Mouse (Mus musculus): ENCODE measurements around the gene Psma5. TPM values are rescaled to one million over a fixed set of nuclear protein-coding genes. Genes with fewer than 3 reads are reported as not detected.
"Not testable (repeated sequence)": the region's sequence is repeated elsewhere in the genome, so short reads cannot be mapped to it uniquely, and the experiment has no call there.

Psma5 gene
- polyA plus RNA-seq, 1 experiment from 2014 or later: 260 TPM

DNA sequence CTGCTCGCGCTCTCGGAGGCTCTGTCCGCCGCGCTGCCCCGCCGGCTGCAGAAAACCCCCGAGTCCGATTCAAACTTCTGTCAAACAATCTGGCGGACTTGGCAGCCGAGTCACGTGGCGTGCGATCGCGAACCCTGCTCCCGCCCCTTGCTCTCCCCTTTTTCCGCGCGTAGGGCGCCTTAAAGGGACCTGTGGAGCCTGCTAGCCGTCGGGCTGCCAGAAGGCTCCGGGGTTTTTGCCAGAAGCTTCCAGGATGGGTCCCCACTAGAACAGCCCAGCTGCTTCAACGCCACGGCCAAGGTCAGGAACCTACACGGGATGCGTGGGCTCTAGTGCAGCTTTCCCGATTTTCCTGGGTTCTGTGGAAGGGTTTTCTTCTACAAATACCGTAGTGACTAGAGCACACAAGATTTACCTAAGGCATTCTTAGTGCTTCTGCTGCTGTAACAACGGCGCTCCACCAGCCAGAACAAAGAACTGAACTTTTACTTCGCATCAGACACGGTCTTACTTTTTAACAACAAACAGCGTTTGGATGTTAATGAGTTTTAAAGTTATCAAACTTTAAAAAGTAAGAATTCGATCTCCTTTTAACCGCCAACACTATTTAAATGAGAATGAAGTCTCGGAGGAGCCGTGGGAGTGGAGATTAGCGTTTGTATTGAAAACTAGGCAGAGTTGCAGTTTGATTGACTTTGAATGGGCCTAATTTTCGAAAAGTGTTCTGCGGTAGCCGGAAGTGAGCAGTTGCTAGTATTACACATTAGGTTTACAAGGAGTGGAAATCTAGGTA, 30.0 kb upstream of the Psma5 start, which contains the start of gene Sypl2:
Gene Sypl2, minus strand, starts transcription at position 91 of the 793 bp plus-strand sequence.
- H3K27ac ChIP-seq (replicated peaks): no peak within 1 kb of the TSS
- WGBS: 1% methylated on average over 44 of the region's 44 CpGs
- peak within 1 kb of the TSS; percentile 75 for H3K4me2 ChIP-seq (replicated peaks)
- H3K4me3 ChIP-seq: peak within 1 kb of the TSS; percentile 44
- no peaks in the 10 kb centered on the region for H3K9me3 ChIP-seq
- peaks cover 19% of the 10 kb centered on the region for H3K4me1 ChIP-seq
- ATAC-seq (replicated peaks): peak; percentile 58
- H3K27me3 ChIP-seq: peaks cover 36% of the 10 kb centered on the region
- no peaks in the 10 kb centered on the region for H3K36me3 ChIP-seq
- H3K9ac ChIP-seq (replicated peaks): peak within 1 kb of the TSS; percentile 35

DNA sequence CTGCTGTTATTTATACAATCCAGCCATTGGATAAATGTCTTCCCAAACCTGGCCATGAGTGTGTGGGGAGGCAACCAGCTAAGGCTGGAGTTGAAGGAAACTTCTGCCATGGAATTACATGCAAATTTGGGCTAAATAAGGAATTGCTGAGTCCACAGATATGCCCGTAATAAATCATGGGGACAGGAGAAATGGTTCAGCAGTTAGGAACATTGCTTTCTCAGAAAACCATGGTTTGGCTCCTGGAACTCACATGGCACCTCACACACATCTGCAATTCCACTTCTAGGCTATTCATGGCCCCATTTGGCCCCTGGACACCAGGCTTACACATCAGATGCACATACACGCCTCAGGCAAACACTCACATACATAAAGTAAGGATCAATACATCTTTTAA, 29.2 kb upstream of the Psma5 start:
- H3K4me2 ChIP-seq (replicated peaks): no peak overlapping the region
- peaks cover 19% of the 10 kb centered on the region for H3K4me1 ChIP-seq
- H3K9me3 ChIP-seq: no peaks in the 10 kb centered on the region
- no peaks in the 10 kb centered on the region for H3K36me3 ChIP-seq
- H3K4me3 ChIP-seq: no peak overlapping the region
- no peak overlapping the region for H3K27ac ChIP-seq (replicated peaks)
- 69% methylated on average over 2 of the region's 2 CpGs for WGBS
- peaks cover 36% of the 10 kb centered on the region for H3K27me3 ChIP-seq
- ATAC-seq (replicated peaks): no peak
- H3K9ac ChIP-seq (replicated peaks): no peak overlapping the region

DNA sequence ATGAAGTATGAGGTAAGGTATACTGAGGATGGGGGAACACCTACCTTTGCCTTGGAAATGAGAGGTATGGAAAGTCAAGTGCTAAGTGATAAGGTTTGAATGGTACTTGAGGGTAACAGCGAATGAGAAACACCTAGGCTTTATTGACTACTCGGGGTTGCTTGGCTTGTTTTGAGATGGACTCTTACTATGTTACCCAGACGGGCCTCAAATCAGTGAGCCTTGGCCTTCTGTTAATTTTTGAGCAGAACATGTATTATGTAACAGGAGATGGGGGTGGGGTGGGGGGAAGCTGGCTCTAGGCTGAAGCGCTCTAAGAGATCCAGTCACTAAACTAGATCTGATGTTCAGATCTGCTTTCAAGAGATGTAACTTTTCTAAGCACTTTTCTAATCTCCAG, 25.1 kb upstream of the Psma5 start:
- Histone ChIP-seq H3K4me2 (replicated peaks) (no peak overlapping the region), H3K4me3 (no peak overlapping the region), H3K27me3 (peaks cover 10% of the 10 kb centered on the region), H3K4me1 (peaks cover 7% of the 10 kb centered on the region), H3K9me3 (no peaks in the 10 kb centered on the region), H3K36me3 (no peaks in the 10 kb centered on the region), H3K9ac (replicated peaks) (no peak overlapping the region), H3K27ac (replicated peaks) (no peak overlapping the region)
- ATAC-seq (replicated peaks): no peak
- 93% methylated on average over 4 of the region's 4 CpGs for WGBS

DNA sequence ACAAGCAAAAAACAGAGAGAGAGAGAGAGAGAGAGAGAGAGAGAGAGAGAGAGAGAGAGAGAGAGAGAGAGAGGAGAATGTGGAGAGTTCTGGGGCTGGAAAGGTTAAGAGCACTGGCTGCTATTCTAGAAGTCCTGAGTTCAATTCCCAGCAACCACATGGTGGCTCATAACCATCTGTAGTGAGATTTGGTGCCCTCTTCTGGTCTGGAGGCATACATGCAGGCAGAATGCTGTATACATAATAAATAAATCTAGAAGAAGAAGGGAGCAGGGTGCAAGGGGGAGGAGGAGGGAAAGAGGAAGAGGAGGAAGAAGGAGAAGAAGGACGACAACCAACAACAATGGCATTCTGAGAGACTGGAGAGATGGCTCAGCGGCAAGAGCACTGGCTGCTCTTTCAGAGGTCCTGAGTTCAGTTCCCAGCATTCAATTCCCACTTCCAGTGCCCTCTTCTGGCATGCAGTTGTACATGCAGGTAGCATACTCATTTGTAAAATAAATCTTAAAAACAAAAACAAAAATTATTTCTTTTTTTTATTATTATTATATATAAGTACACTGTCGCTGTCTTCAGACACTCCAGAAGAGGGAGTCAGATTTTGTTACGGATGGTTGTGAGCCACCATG, 19.1 kb upstream of the Psma5 start:
- 83% methylated on average over 4 of the region's 4 CpGs for WGBS
- not testable (repeated sequence) for H3K9me3 ChIP-seq, H3K36me3 ChIP-seq

DNA sequence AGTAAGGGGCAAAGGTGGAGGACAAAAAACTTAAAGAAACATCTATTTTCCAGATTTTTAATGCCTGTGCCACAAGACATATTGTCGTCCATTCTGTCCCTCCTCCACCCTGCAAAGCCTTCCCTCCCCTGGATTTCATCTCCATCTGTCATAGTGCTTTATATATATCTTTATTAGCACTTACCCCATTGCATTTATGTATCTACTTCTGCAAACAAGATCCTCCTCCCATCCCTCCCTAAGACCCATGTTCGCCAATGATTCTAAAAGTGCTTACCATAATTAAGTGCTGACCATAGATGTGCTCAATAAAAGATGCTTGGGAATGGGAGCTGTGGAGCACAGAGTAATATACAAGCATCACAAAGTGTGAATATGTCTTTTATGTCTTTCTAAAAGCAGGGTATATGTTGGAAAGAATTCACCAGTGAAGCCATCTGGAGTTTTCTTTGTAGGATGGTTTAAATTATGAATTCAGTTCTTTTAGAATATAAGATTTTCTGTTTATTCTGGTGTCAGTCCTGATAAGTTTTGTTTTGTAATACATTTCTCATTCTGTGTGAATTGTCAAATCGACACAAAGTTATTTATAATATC, 15.4 kb upstream of the Psma5 start:
- Histone ChIP-seq H3K36me3 (no peaks in the 10 kb centered on the region), H3K4me1 (no peaks in the 10 kb centered on the region), H3K9me3 (no peaks in the 10 kb centered on the region), H3K27me3 (no peaks in the 10 kb centered on the region), H3K4me2 (replicated peaks) (no peak overlapping the region), H3K9ac (replicated peaks) (no peak overlapping the region), H3K4me3 (no peak overlapping the region), H3K27ac (replicated peaks) (no peak overlapping the region)
- WGBS: 92% methylated on average over 3 of the region's 3 CpGs
- ATAC-seq (replicated peaks): no peak

More for the DNA sequence above, 19.1 kb upstream of the Psma5 start:
- H3K9ac ChIP-seq (replicated peaks); H3K4me1 ChIP-seq; H3K4me3 ChIP-seq; H3K27ac ChIP-seq (replicated peaks); ATAC-seq (replicated peaks); H3K27me3 ChIP-seq; H3K4me2 ChIP-seq (replicated peaks): not testable (repeated sequence)

DNA sequence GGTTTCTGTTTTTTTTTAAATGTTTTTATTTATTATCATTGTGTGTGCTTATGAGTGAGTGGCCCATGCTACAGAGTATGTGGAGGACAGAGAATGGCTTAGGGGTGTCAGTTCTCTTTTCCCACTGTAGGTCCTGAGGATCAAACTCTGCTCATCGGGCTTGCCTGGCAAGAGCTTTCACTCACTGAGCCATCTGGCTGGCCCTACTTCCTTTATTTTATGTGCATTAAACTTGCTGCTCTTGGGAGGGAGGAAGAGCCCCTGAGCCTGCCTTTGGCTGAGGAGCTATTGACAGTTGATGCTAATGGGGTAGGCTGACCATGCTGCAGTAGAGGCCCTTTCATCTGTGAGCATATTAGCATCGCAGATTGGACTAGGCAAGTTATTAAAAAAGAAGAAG, 9.9 kb upstream of the Psma5 start:
- H3K9ac ChIP-seq (replicated peaks): no peak overlapping the region
- no peak overlapping the region for H3K4me2 ChIP-seq (replicated peaks)
- WGBS: 91% methylated on average over 2 of the region's 2 CpGs
- H3K36me3 ChIP-seq: no peaks in the 10 kb centered on the region
- H3K4me3 ChIP-seq: no peak overlapping the region
- no peaks in the 10 kb centered on the region for H3K4me1 ChIP-seq
- H3K27ac ChIP-seq (replicated peaks): no peak overlapping the region
- H3K27me3 ChIP-seq: no peaks in the 10 kb centered on the region
- no peak for ATAC-seq (replicated peaks)
- H3K9me3 ChIP-seq: no peaks in the 10 kb centered on the region

DNA sequence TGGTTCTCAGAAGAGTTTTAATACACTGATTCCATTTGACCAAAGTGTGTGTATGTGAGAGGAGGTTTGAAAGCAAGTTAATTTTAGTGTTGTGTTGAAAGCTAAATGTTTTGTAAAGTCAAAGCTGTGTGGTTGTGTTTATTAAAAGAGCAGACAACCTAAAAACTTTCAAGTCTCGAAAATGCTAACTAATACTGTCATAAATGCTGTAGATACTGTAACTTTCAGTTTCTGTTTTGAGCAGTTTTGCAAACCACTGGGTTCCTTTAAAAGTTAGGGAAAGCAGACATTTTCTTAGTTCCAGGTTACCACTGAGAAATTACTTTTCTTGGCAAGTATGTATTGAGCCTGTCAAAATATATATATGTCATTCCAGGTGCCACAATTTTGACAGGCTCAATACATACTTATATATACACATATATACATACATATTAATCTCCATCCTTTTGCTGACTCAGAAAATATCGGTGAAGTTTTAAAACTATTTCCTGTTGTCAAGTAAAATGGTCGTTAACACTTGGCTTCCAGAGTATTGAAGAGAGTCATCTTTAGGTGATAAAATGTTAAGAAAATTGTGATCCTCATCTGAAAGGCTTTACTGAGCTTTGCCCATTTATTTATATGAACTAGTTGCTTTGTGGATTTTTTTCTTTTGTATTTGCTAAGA, 1.2 kb downstream of the Psma5 start:
- H3K4me2 ChIP-seq (replicated peaks): peak overlapping the region; percentile 81
- H3K9ac ChIP-seq (replicated peaks): peak overlapping the region; percentile 83
- H3K27me3 ChIP-seq: no peaks in the 10 kb centered on the region
- WGBS: 80% methylated on average over 3 of the region's 3 CpGs
- no peak overlapping the region for H3K27ac ChIP-seq (replicated peaks)
- no peaks in the 10 kb centered on the region for H3K9me3 ChIP-seq
- ATAC-seq (replicated peaks): no peak
- H3K4me1 ChIP-seq: peaks cover 25% of the 10 kb centered on the region
- H3K36me3 ChIP-seq: peaks cover 10% of the 10 kb centered on the region
- H3K4me3 ChIP-seq: peak overlapping the region; percentile 85

DNA sequence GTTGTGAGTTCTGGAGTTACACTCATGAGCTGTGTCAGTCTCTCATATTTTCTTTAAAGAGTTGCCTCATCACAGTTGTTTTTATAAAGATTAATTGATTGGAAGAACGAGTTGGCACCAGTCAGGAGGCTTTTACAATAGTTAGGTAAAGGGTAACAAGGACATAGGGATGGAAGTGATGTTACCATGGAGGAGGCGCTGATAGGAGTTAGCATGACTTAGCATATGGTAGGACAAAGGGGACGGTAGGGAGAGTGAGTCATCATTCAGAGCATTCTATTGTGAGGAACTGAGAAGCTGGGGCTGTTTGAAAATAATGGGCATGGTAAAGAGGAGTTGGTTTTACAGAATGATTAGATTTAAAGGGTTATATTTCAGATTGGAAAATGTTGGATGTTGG, 2.6 kb downstream of the Psma5 start:
- no peak for ATAC-seq (replicated peaks)
- Histone ChIP-seq H3K4me2 (replicated peaks) (no peak overlapping the region), H3K27ac (replicated peaks) (no peak overlapping the region), H3K4me1 (peaks cover 25% of the 10 kb centered on the region), H3K9me3 (no peaks in the 10 kb centered on the region), H3K4me3 (no peak overlapping the region), H3K9ac (replicated peaks) (no peak overlapping the region), H3K27me3 (no peaks in the 10 kb centered on the region), H3K36me3 (peaks cover 18% of the 10 kb centered on the region)
- WGBS: 78% methylated on average over 3 of the region's 3 CpGs

DNA sequence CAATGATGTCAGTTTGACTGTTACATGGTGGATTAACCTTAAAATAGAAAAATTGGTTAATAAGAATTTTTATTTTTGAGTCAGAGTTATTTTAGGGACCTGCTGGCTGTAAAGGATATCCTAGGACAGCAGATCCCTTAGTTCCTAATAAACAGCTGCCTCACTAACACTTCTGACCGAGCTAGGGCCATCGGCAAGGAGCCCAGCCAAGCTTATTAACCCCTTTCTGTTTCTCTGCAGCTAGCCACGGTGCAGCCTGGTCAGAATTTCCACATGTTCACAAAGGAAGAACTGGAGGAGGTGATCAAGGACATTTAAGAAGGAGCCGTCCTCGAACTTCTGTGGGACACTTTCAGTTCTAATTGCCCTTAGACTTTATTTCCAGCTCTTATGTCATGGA, 22.8 kb downstream of the Psma5 start:
- not testable (repeated sequence) for H3K27ac ChIP-seq (replicated peaks); H3K4me2 ChIP-seq (replicated peaks); ATAC-seq (replicated peaks); H3K9ac ChIP-seq (replicated peaks); H3K9me3 ChIP-seq; H3K4me3 ChIP-seq; H3K27me3 ChIP-seq
- Histone ChIP-seq H3K4me1 (peaks cover 11% of the 10 kb centered on the region), H3K36me3 (peaks cover 49% of the 10 kb centered on the region)
- 82% methylated on average over 5 of the region's 5 CpGs for WGBS

DNA sequence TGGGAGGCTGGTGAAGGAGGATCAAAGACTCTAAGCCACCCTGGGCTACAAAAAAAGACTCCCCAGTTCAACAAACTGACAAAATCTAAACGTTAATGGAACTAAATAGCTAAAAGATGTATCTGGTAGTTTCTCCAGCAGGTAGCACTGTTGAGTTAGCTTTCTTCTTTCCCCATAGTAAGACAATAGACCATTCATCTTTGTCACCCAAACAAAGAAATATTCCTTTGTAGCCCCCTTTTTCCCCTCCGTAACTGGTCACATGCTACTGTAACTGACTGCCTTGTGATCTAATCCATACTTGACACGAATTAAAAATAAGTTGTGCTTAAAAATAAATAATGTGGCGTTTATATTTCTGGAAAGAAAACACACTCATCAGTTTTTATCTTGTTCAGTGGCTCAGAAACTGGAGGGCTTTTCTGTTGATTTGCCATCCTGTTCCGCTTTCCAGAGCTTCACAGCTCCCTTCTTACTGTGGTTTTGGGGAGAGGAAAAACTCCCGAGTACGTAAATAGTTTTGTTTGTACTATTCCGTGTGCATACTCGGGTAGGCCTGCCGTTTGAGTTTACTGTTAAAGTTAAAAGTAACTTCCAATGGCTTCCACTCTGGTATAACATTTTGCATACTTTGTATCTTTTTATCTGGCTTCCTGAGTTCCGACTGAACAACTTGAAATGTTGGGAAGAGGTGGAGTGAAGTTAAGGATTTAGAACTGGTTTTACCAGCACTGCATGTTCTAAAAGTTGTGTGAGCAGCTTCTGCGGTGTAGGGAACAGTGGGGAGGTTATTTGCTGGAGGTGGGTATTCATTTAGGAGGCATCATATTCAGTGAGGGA, 25.9 kb downstream of the Psma5 start:
- Histone ChIP-seq H3K4me3 (peak overlapping the region; percentile 97), H3K4me2 (replicated peaks) (peak overlapping the region; percentile 70), H3K27me3 (no peaks in the 10 kb centered on the region), H3K9ac (replicated peaks) (peak overlapping the region; percentile 96; the same call in 1 of the 2 replicates), H3K9me3 (no peaks in the 10 kb centered on the region), H3K27ac (replicated peaks) (peak overlapping the region; percentile 85), H3K36me3 (peaks cover 20% of the 10 kb centered on the region; the same call in 1 of the 2 replicates), H3K4me1 (peaks cover 41% of the 10 kb centered on the region)
- ATAC-seq (replicated peaks): no peak
- 25% methylated on average over 12 of the region's 12 CpGs for WGBS

DNA sequence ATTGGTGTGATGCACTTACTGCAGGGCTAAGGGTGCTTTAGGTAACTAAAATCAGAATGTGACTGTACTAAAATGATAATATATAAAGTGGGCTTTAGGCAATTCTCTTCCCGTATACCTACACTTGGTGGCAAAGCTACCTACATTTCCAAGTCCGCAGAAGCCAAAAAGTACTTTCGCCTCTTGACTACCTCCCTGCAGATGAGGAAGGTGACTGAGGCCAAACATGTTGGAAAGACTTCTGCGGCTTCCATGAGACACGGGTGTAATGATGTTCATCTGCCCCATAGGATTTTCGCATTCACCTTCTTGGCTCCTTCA, 26.5 kb downstream of the Psma5 start:
- 11% methylated on average over 6 of the region's 6 CpGs for WGBS
- no peaks in the 10 kb centered on the region for H3K9me3 ChIP-seq
- H3K36me3 ChIP-seq: peaks cover 15% of the 10 kb centered on the region; the same call in 1 of the 2 replicates
- ATAC-seq (replicated peaks): no peak
- H3K27me3 ChIP-seq: no peaks in the 10 kb centered on the region
- H3K9ac ChIP-seq (replicated peaks): peak overlapping the region; percentile 96
- H3K4me1 ChIP-seq: peaks cover 47% of the 10 kb centered on the region
- peak overlapping the region; percentile 70 for H3K4me2 ChIP-seq (replicated peaks)
- H3K27ac ChIP-seq (replicated peaks): peak overlapping the region; percentile 85
- H3K4me3 ChIP-seq: peak overlapping the region; percentile 97

All from forebrain, embryonic 15.5 days (tissue).